Mouse (Mus musculus) limb, embryonic 12.5 days (tissue): ENCODE results near the gene Sgpp2. TPM values are rescaled to one million over a fixed set of nuclear protein-coding genes. Genes with fewer than 3 reads are reported as not detected.

Experiments used
- ATAC-seq: fragments of 200-750 bp; cut with Nextera tagmentation; 2 replicates; pipeline ENCODE4 v1.8.0; 2017; ENCODE audit warnings: low read depth, moderate TSS enrichment; ENCODE audit not compliant: insufficient number of reproducible peaks, insufficient read depth, low FRiP score, low TSS enrichment
- H3K27ac ChIP-seq: fragments of 300-500 bp; sonication (generic); 2 replicates; pipeline ENCODE4 v1.5.1; 2016; ENCODE audit warnings: mild to moderate bottlenecking, moderate library complexity
- H3K27me3 ChIP-seq: fragments of 300-500 bp; sonication (generic); 2 replicates; pipeline ENCODE4 v1.6.1; 2016; ENCODE audit warnings: mild to moderate bottlenecking, moderate library complexity
- H3K36me3 ChIP-seq: fragments of 300-500 bp; sonication (generic); 2 replicates; pipeline ENCODE4 v1.6.1; 2016; ENCODE audit warnings: mild to moderate bottlenecking, moderate library complexity
- H3K4me1 ChIP-seq: fragments of 300-500 bp; sonication (generic); replicated peaks from 2 replicates; pipeline ENCODE4 v1.6.1; 2016
- H3K4me2 ChIP-seq: fragments of 300-500 bp; sonication (generic); 2 replicates; pipeline ENCODE4 v1.6.1; 2016; ENCODE audit warnings: mild to moderate bottlenecking, moderate library complexity
- H3K4me3 ChIP-seq: fragments of 300-500 bp; sonication (generic); replicated peaks from 2 replicates; pipeline ENCODE4 v1.5.1; 2016; ENCODE audit warnings: mild to moderate bottlenecking
- H3K9ac ChIP-seq: fragments of 300-500 bp; sonication (generic); replicated peaks from 2 replicates; pipeline ENCODE4 v1.6.1; 2016; ENCODE audit warnings: mild to moderate bottlenecking, moderate library complexity
- H3K9me3 ChIP-seq: fragments of 300-500 bp; sonication (generic); 2 replicates; pipeline ENCODE4 v1.6.1; 2016; ENCODE audit warnings: mild to moderate bottlenecking, moderate library complexity
- WGBS: fragments of 180-500 bp; shearing (Covaris S2); methylation state at CpG from one replicate; pipeline ENCODE4 v1.1.7; 2016; 5-methylcytosine and 5-hydroxymethylcytosine counted together
- polyA plus RNA-seq: library from polyadenylated mRNA; unstranded; fragments of >200 nt; fragmentation: Nextera tagmentation; extraction: Ambion mirVana; gene quantifications from 2 replicates; pipeline ENCODE4 v1.2.1, GENCODE M21; 2016

Sgpp2 gene
- polyA plus RNA-seq, 1 experiment from 2014 or later: 0.83 TPM

GRCm38 (mm10) chr1:78338212-78338611 is 28.1 kb downstream of the Sgpp2 start:
- WGBS: 14% methylated on average over 9 of the region's 9 CpGs
- Histone ChIP-seq H3K36me3 (no peaks in the 10 kb centered on the region), H3K9ac (no peak overlapping the region), H3K4me3 (no peak overlapping the region), H3K27ac (no peak overlapping the region), H3K4me2 (peak overlapping the region; percentile 15; the same call in 1 of the 2 replicates), H3K27me3 (peaks cover 9% of the 10 kb centered on the region), H3K9me3 (no peaks in the 10 kb centered on the region), H3K4me1 (peaks cover 11% of the 10 kb centered on the region; the same call in 1 of the 2 replicates)
- ATAC-seq: 0 out of 2 replicates have a peak, but pooled peaks have one; percentile 33

GRCm38 (mm10) chr1:78339941-78340340 is 29.8 kb downstream of the Sgpp2 start:
- no peak overlapping the region for H3K27ac ChIP-seq
- no peak for ATAC-seq
- H3K27me3 ChIP-seq: peaks cover 9% of the 10 kb centered on the region
- no peak overlapping the region for H3K4me3 ChIP-seq
- H3K4me1 ChIP-seq: peaks cover 11% of the 10 kb centered on the region; the same call in 1 of the 2 replicates
- no peaks in the 10 kb centered on the region for H3K36me3 ChIP-seq
- H3K9me3 ChIP-seq: no peaks in the 10 kb centered on the region
- H3K4me2 ChIP-seq: no peak overlapping the region
- 79% methylated on average over 5 of the region's 5 CpGs for WGBS
- no peak overlapping the region for H3K9ac ChIP-seq

- Histone ChIP-seq H3K4me3 (no peak overlapping the region), H3K4me1 (peaks cover 11% of the 10 kb centered on the region; the same call in 1 of the 2 replicates), H3K27ac (no peak overlapping the region), H3K9me3 (no peaks in the 10 kb centered on the region), H3K4me2 (no peak overlapping the region), H3K27me3 (peaks cover 4% of the 10 kb centered on the region), H3K9ac (no peak overlapping the region), H3K36me3 (no peaks in the 10 kb centered on the region)
- 67% methylated on average over 5 of the region's 5 CpGs for WGBS
- no peak for ATAC-seq
Observed at GRCm38 (mm10) chr1:78340584-78340983, 30.4 kb downstream of the Sgpp2 start.

GRCm38 (mm10) chr1:78347317-78347806 is 37.2 kb downstream of the Sgpp2 start:
- no peak for ATAC-seq
- Histone ChIP-seq H3K27me3 (no peaks in the 10 kb centered on the region), H3K27ac (no peak overlapping the region), H3K4me1 (no peaks in the 10 kb centered on the region), H3K9ac (no peak overlapping the region), H3K9me3 (no peaks in the 10 kb centered on the region), H3K4me3 (no peak overlapping the region), H3K36me3 (no peaks in the 10 kb centered on the region), H3K4me2 (no peak overlapping the region)
- WGBS: 88% methylated on average over 12 of the region's 12 CpGs

- no peak overlapping the region for H3K9ac ChIP-seq
- 95% methylated on average over 1 of the region's 1 CpGs for WGBS
- ATAC-seq: no peak
- no peak overlapping the region for H3K27ac ChIP-seq
- no peaks in the 10 kb centered on the region for H3K4me1 ChIP-seq
- no peak overlapping the region for H3K4me2 ChIP-seq
- no peaks in the 10 kb centered on the region for H3K27me3 ChIP-seq
- H3K36me3 ChIP-seq: no peaks in the 10 kb centered on the region
- no peaks in the 10 kb centered on the region for H3K9me3 ChIP-seq
- H3K4me3 ChIP-seq: no peak overlapping the region
Observed at GRCm38 (mm10) chr1:78349219-78349618, 39.1 kb downstream of the Sgpp2 start.

GRCm38 (mm10) chr1:78353254-78353653 is 43.1 kb downstream of the Sgpp2 start:
- ATAC-seq: no peak
- WGBS: 86% methylated on average over 1 of the region's 1 CpGs

GRCm38 (mm10) chr1:78355123-78355522 is 45.0 kb downstream of the Sgpp2 start:
- 50% methylated on average over 4 of the region's 4 CpGs for WGBS
- Histone ChIP-seq H3K4me3 (no peak overlapping the region), H3K27me3 (no peaks in the 10 kb centered on the region), H3K4me1 (no peaks in the 10 kb centered on the region), H3K36me3 (no peaks in the 10 kb centered on the region), H3K4me2 (no peak overlapping the region), H3K27ac (no peak overlapping the region), H3K9ac (no peak overlapping the region), H3K9me3 (no peaks in the 10 kb centered on the region)
- ATAC-seq: no peak

More at GRCm38 (mm10) chr1:78353254-78353653, 43.1 kb downstream of the Sgpp2 start:
- H3K27me3 ChIP-seq: no peaks in the 10 kb centered on the region
- H3K9ac ChIP-seq: no peak overlapping the region
- no peak overlapping the region for H3K4me3 ChIP-seq
- H3K4me1 ChIP-seq: no peaks in the 10 kb centered on the region
- no peaks in the 10 kb centered on the region for H3K9me3 ChIP-seq
- no peaks in the 10 kb centered on the region for H3K36me3 ChIP-seq
- no peak overlapping the region for H3K4me2 ChIP-seq
- H3K27ac ChIP-seq: no peak overlapping the region

GRCm38 (mm10) chr1:78357415-78357814 is 47.3 kb downstream of the Sgpp2 start:
- H3K27me3 ChIP-seq: no peaks in the 10 kb centered on the region
- H3K9ac ChIP-seq: no peak overlapping the region
- no peaks in the 10 kb centered on the region for H3K4me1 ChIP-seq
- ATAC-seq: no peak
- no peak overlapping the region for H3K4me2 ChIP-seq
- H3K9me3 ChIP-seq: no peaks in the 10 kb centered on the region
- no peaks in the 10 kb centered on the region for H3K36me3 ChIP-seq
- H3K27ac ChIP-seq: no peak overlapping the region
- 87% methylated on average over 4 of the region's 4 CpGs for WGBS
- no peak overlapping the region for H3K4me3 ChIP-seq

GRCm38 (mm10) chr1:78357868-78358267 is 47.7 kb downstream of the Sgpp2 start:
- no peak overlapping the region for H3K4me2 ChIP-seq
- WGBS: 92% methylated on average over 1 of the region's 1 CpGs

GRCm38 (mm10) chr1:78363965-78364889 is 54.1 kb downstream of the Sgpp2 start:
- Histone ChIP-seq H3K27me3 (peaks cover 14% of the 10 kb centered on the region; the same call in 1 of the 2 replicates), H3K9ac (no peak overlapping the region), H3K4me1 (no peaks in the 10 kb centered on the region), H3K9me3 (no peaks in the 10 kb centered on the region), H3K4me2 (no peak overlapping the region), H3K36me3 (no peaks in the 10 kb centered on the region), H3K4me3 (no peak overlapping the region), H3K27ac (no peak overlapping the region)
- no peak for ATAC-seq
- WGBS: 50% methylated on average over 13 of the region's 13 CpGs

More at GRCm38 (mm10) chr1:78357868-78358267, 47.7 kb downstream of the Sgpp2 start:
- ATAC-seq: no peak
- Histone ChIP-seq H3K27me3 (peaks cover under 1% of the 10 kb centered on the region; the same call in 1 of the 2 replicates), H3K4me3 (no peak overlapping the region), H3K4me1 (no peaks in the 10 kb centered on the region), H3K36me3 (no peaks in the 10 kb centered on the region), H3K27ac (no peak overlapping the region), H3K9me3 (no peaks in the 10 kb centered on the region), H3K9ac (no peak overlapping the region)

GRCm38 (mm10) chr1:78367806-78368205 is 57.7 kb downstream of the Sgpp2 start:
- peaks cover 14% of the 10 kb centered on the region; the same call in 1 of the 2 replicates for H3K27me3 ChIP-seq
- H3K9ac ChIP-seq: no peak overlapping the region
- H3K4me2 ChIP-seq: no peak overlapping the region
- no peaks in the 10 kb centered on the region for H3K36me3 ChIP-seq
- 80% methylated on average over 5 of the region's 5 CpGs for WGBS
- 0 out of 2 replicates have a peak, but pooled peaks cover 4% of the 10 kb centered on the region for H3K9me3 ChIP-seq
- H3K4me3 ChIP-seq: no peak overlapping the region
- ATAC-seq: no peak
- H3K4me1 ChIP-seq: no peaks in the 10 kb centered on the region
- H3K27ac ChIP-seq: no peak overlapping the region
